In genomic region chr14:102902906-102903305, GRCm38 (mm10) we compare ENCODE assay signal across 8 mouse cellular contexts.
DNase-seq lines count a peak whose midpoint lies in the region; ATAC-seq lines count a peak whose summit lies in the region.

No protein-coding gene starts in this region.

- no peaks in the 10 kb centered on the region for H3K9me3 ChIP-seq in forebrain, embryonic 15.5 days
- no peaks in the 10 kb centered on the region for H3K9me3 ChIP-seq in forebrain, embryonic 10.5 days

- no peaks in the 10 kb centered on the region for H3K36me3 ChIP-seq in forebrain, embryonic 15.5 days
- H3K36me3 ChIP-seq in forebrain, embryonic 10.5 days (replicated peaks) = no peaks in the 10 kb centered on the region

- H3K4me2 ChIP-seq in forebrain, embryonic 15.5 days (replicated peaks) = no peak overlapping the region

- H3K27me3 ChIP-seq in forebrain, embryonic 15.5 days = no peaks in the 10 kb centered on the region
- H3K27me3 ChIP-seq in forebrain, embryonic 10.5 days (ENCODE audit: poor library complexity, severe bottlenecking) = no peaks in the 10 kb centered on the region

- no peak for DNase-seq in forebrain, embryonic 10.5 days (ENCODE audit: extremely low spot score, low spot score)
- DNase-seq in brain, embryonic 18.5 days (ENCODE audit: low read depth, low spot score) = peak; percentile 64
- peak; percentile 51 to 70 for DNase-seq in heart, postnatal 14 days
- DNase-seq in left cerebral cortex, postnatal 25 days (ENCODE audit: low spot score in 2 of 2) = peak; percentile 66 to 88
- peak; percentile 66 for DNase-seq in right cerebral cortex, adult 18-20 months
- no peak for DNase-seq in c-Kit-positive CD71-positive TER-119-positive erythroid progenitor cells, embryonic 14.5 days (ENCODE audit: low spot score)

- no peak overlapping the region for H3K4me3 ChIP-seq in forebrain, embryonic 15.5 days
- no peak overlapping the region for H3K4me3 ChIP-seq in forebrain, embryonic 10.5 days

- no peaks in the 10 kb centered on the region for H3K4me1 ChIP-seq in forebrain, embryonic 15.5 days
- peaks cover 4% of the 10 kb centered on the region; the same call in 1 of the 2 replicates for H3K4me1 ChIP-seq in forebrain, embryonic 10.5 days

- peak; percentile 94 for ATAC-seq in forebrain, embryonic 15.5 days (replicated peaks)
- peak; percentile 88 for ATAC-seq in frontal cortex, adult (ENCODE audit: low TSS enrichment)

- peak overlapping the region; percentile 68 for H3K27ac ChIP-seq in forebrain, embryonic 15.5 days (replicated peaks)
- H3K27ac ChIP-seq in forebrain, embryonic 10.5 days = no peak overlapping the region

- intact Hi-C loops in heart, postnatal 14 days (cut with DNase I) = no loop called here
- intact Hi-C loops in left cerebral cortex, postnatal 25 days (cut with DNase I) = no loop called here

- no peak overlapping the region for H3K9ac ChIP-seq in forebrain, embryonic 15.5 days (replicated peaks)

- WGBS in forebrain, embryonic 15.5 days = 50% methylated on average over 12 of the region's 12 CpGs
- 66% methylated on average over 12 of the region's 12 CpGs for WGBS in forebrain, embryonic 10.5 days

Comparison
In these comparisons a context has a peak if more than half of its experiments do, and no peak if none do; other contexts are left out.
1. DNase-seq: peak in brain, embryonic 18.5 days (single experiment), heart, postnatal 14 days (2 of 2), left cerebral cortex, postnatal 25 days (2 of 2) and right cerebral cortex, adult 18-20 months (single experiment); none in forebrain, embryonic 10.5 days (single experiment) and c-Kit-positive CD71-positive TER-119-positive erythroid progenitor cells, embryonic 14.5 days (single experiment).